Mouse (Mus musculus) heart, embryonic 10.5 days (tissue): ENCODE results near the gene Snx9. TPM values are rescaled to one million over a fixed set of nuclear protein-coding genes. Genes with fewer than 3 reads are reported as not detected.

Experiments
- DNase-seq: peaks from one replicate; pipeline ENCODE4 v3.0.0-alpha.2; 2017; ENCODE audit warnings: low spot score
- H3K27ac ChIP-seq: fragments of 300-500 bp; sonication (generic); 2 replicates; pipeline ENCODE4 v1.5.1; 2016; ENCODE audit warnings: mild to moderate bottlenecking
- H3K27me3 ChIP-seq: fragments of 300-500 bp; sonication (generic); 2 replicates; pipeline ENCODE4 v1.6.1; 2016; ENCODE audit warnings: mild to moderate bottlenecking; ENCODE audit not compliant: poor library complexity, insufficient read depth, severe bottlenecking
- H3K36me3 ChIP-seq: fragments of 300-500 bp; sonication (generic); 2 replicates; pipeline ENCODE4 v1.6.1; 2016; ENCODE audit warnings: mild to moderate bottlenecking, moderate library complexity
- H3K4me1 ChIP-seq: fragments of 300-500 bp; sonication (generic); 2 replicates; pipeline ENCODE4 v1.6.1; 2016; ENCODE audit warnings: mild to moderate bottlenecking
- H3K4me3 ChIP-seq: fragments of 300-500 bp; sonication (generic); 2 replicates; pipeline ENCODE4 v1.5.1; 2016; ENCODE audit warnings: mild to moderate bottlenecking, moderate library complexity
- H3K9me3 ChIP-seq: fragments of 300-500 bp; sonication (generic); 2 replicates; pipeline ENCODE4 v1.6.1; 2016; ENCODE audit warnings: mild to moderate bottlenecking, moderate library complexity
- WGBS: fragments of 180-500 bp; shearing (Covaris S2); methylation state at CpG from one replicate; pipeline ENCODE4 v1.1.7; 2016; 5-methylcytosine and 5-hydroxymethylcytosine counted together
- polyA plus RNA-seq: library from polyadenylated mRNA; unstranded; fragments of >200 nt; fragmentation: Nextera tagmentation; extraction: Ambion mirVana; gene quantifications from 2 replicates; pipeline ENCODE4 v1.2.1, GENCODE M21; 2016

Gene Snx9
- polyA plus RNA-seq, 1 experiment from 2014 or later = 26.5 TPM

GRCm38 (mm10) chr17:5934554-5935324, 93.6 kb downstream of the Snx9 start:
- peaks cover 18% of the 10 kb centered on the region for H3K36me3 ChIP-seq
- peak overlapping the region; percentile 52 for H3K4me3 ChIP-seq
- H3K9me3 ChIP-seq = no peaks in the 10 kb centered on the region
- WGBS = 2% methylated on average over 30 of the region's 30 CpGs
- H3K27ac ChIP-seq = peak overlapping the region; percentile 6; the same call in 1 of the 2 replicates
- H3K4me1 ChIP-seq = peaks cover 11% of the 10 kb centered on the region
- peak; percentile 94 for DNase-seq
- peaks cover 21% of the 10 kb centered on the region; the same call in 1 of the 2 replicates for H3K27me3 ChIP-seq

GRCm38 (mm10) chr17:5935680-5936079, 94.6 kb downstream of the Snx9 start:
- H3K27me3 ChIP-seq = peaks cover 31% of the 10 kb centered on the region
- H3K4me3 ChIP-seq = no peak overlapping the region
- H3K27ac ChIP-seq = no peak overlapping the region
- H3K9me3 ChIP-seq = no peaks in the 10 kb centered on the region
- H3K36me3 ChIP-seq = peaks cover 11% of the 10 kb centered on the region
- 80% methylated on average over 3 of the region's 3 CpGs for WGBS
- peaks cover 18% of the 10 kb centered on the region for H3K4me1 ChIP-seq
- no peak for DNase-seq

- no peak overlapping the region for H3K27ac ChIP-seq
- no peak overlapping the region for H3K4me3 ChIP-seq
- H3K36me3 ChIP-seq = peaks cover 8% of the 10 kb centered on the region
- H3K27me3 ChIP-seq = peaks cover 36% of the 10 kb centered on the region
- 81% methylated on average over 14 of the region's 14 CpGs for WGBS
- peaks cover 23% of the 10 kb centered on the region for H3K4me1 ChIP-seq
- no peak for DNase-seq
- H3K9me3 ChIP-seq = no peaks in the 10 kb centered on the region
Observed at GRCm38 (mm10) chr17:5936276-5936675, 95.1 kb downstream of the Snx9 start.

- WGBS = 66% methylated on average over 2 of the region's 2 CpGs
- Histone ChIP-seq H3K4me3 (no peak overlapping the region), H3K4me1 (peaks cover 34% of the 10 kb centered on the region), H3K36me3 (no peaks in the 10 kb centered on the region), H3K27me3 (peaks cover 48% of the 10 kb centered on the region), H3K27ac (no peak overlapping the region), H3K9me3 (no peaks in the 10 kb centered on the region)
- no peak for DNase-seq
Observed at GRCm38 (mm10) chr17:5937441-5937840, 96.3 kb downstream of the Snx9 start.

GRCm38 (mm10) chr17:5939871-5940270, 98.7 kb downstream of the Snx9 start:
- H3K9me3 ChIP-seq = no peaks in the 10 kb centered on the region
- H3K27me3 ChIP-seq = peaks cover 50% of the 10 kb centered on the region
- peaks cover 28% of the 10 kb centered on the region for H3K4me1 ChIP-seq
- DNase-seq = no peak
- H3K36me3 ChIP-seq = no peaks in the 10 kb centered on the region
- 53% methylated on average over 12 of the region's 12 CpGs for WGBS
- 0 out of 2 replicates have a peak overlapping the region, but pooled peaks have one; percentile 89 for H3K27ac ChIP-seq
- H3K4me3 ChIP-seq = no peak overlapping the region

GRCm38 (mm10) chr17:5940792-5941191, 99.7 kb downstream of the Snx9 start:
- peaks cover 50% of the 10 kb centered on the region for H3K27me3 ChIP-seq
- H3K9me3 ChIP-seq = no peaks in the 10 kb centered on the region
- under 1% methylated on average over 36 of the region's 38 CpGs for WGBS
- DNase-seq = peak; percentile 93
- peak overlapping the region; percentile 89 for H3K27ac ChIP-seq
- peak overlapping the region; percentile 78 for H3K4me3 ChIP-seq
- H3K4me1 ChIP-seq = peaks cover 23% of the 10 kb centered on the region
- H3K36me3 ChIP-seq = no peaks in the 10 kb centered on the region

GRCm38 (mm10) chr17:5941230-5942043, 100.3 kb downstream of the Snx9 start, which contains the start of gene Synj2:
Gene Synj2, plus strand, starts transcription at chr17:5941280.
- Histone ChIP-seq H3K9me3 (no peaks in the 10 kb centered on the region), H3K4me3 (peak within 1 kb of the TSS; percentile 78), H3K27me3 (peaks cover 50% of the 10 kb centered on the region), H3K4me1 (peaks cover 23% of the 10 kb centered on the region), H3K27ac (peak within 1 kb of the TSS; percentile 89), H3K36me3 (no peaks in the 10 kb centered on the region)
- WGBS = under 1% methylated on average over 46 of the region's 52 CpGs
- peak; percentile 80 for DNase-seq

- peaks cover 50% of the 10 kb centered on the region for H3K27me3 ChIP-seq
- 68% methylated on average over 3 of the region's 3 CpGs for WGBS
- H3K4me3 ChIP-seq = peak overlapping the region; percentile 78
- peaks cover 23% of the 10 kb centered on the region for H3K4me1 ChIP-seq
- no peak overlapping the region for H3K27ac ChIP-seq
- H3K36me3 ChIP-seq = no peaks in the 10 kb centered on the region
- no peaks in the 10 kb centered on the region for H3K9me3 ChIP-seq
- DNase-seq = no peak
Observed at GRCm38 (mm10) chr17:5942156-5942555, 101.0 kb downstream of the Snx9 start.

- Histone ChIP-seq H3K27ac (no peak overlapping the region), H3K27me3 (peaks cover 44% of the 10 kb centered on the region), H3K4me1 (peaks cover 23% of the 10 kb centered on the region), H3K36me3 (no peaks in the 10 kb centered on the region), H3K4me3 (no peak overlapping the region), H3K9me3 (no peaks in the 10 kb centered on the region)
- WGBS = 72% methylated on average over 1 of the region's 1 CpGs
- DNase-seq = no peak
Observed at GRCm38 (mm10) chr17:5943053-5943452, 101.9 kb downstream of the Snx9 start.

GRCm38 (mm10) chr17:5947039-5947438, 105.9 kb downstream of the Snx9 start:
- DNase-seq = no peak
- Histone ChIP-seq H3K27me3 (peaks cover 7% of the 10 kb centered on the region), H3K27ac (no peak overlapping the region), H3K9me3 (no peaks in the 10 kb centered on the region), H3K36me3 (no peaks in the 10 kb centered on the region), H3K4me3 (no peak overlapping the region), H3K4me1 (peaks cover 3% of the 10 kb centered on the region; the same call in 1 of the 2 replicates)
- WGBS = 72% methylated on average over 3 of the region's 3 CpGs

GRCm38 (mm10) chr17:5952455-5952854, 111.3 kb downstream of the Snx9 start:
- no peak for DNase-seq
- no peak overlapping the region for H3K27ac ChIP-seq
- H3K27me3 ChIP-seq = peaks cover 6% of the 10 kb centered on the region; the same call in 1 of the 2 replicates
- H3K9me3 ChIP-seq = no peaks in the 10 kb centered on the region
- WGBS = 79% methylated on average over 4 of the region's 4 CpGs
- no peak overlapping the region for H3K4me3 ChIP-seq
- H3K36me3 ChIP-seq = no peaks in the 10 kb centered on the region
- H3K4me1 ChIP-seq = no peaks in the 10 kb centered on the region

GRCm38 (mm10) chr17:5956350-5957000, 115.3 kb downstream of the Snx9 start:
- DNase-seq = no peak
- 81% methylated on average over 2 of the region's 2 CpGs for WGBS

More at GRCm38 (mm10) chr17:5956350-5957000, 115.3 kb downstream of the Snx9 start:
- H3K4me3 ChIP-seq = no peak overlapping the region
- no peaks in the 10 kb centered on the region for H3K36me3 ChIP-seq
- H3K27ac ChIP-seq = no peak overlapping the region
- H3K9me3 ChIP-seq = no peaks in the 10 kb centered on the region
- peaks cover 14% of the 10 kb centered on the region; the same call in 1 of the 2 replicates for H3K27me3 ChIP-seq
- peaks cover 17% of the 10 kb centered on the region for H3K4me1 ChIP-seq
